Mouse (Mus musculus) CH12.LX (cell line): ENCODE results near the gene Dhcr24. TPM values are rescaled to one million over a fixed set of nuclear protein-coding genes. Genes with fewer than 3 reads are reported as not detected.

Source experiments
- DNase-seq: peaks from one replicate; pipeline ENCODE4 v3.0.0-alpha.2; 2013; ENCODE audit errors: extremely low read depth
- H3K27ac ChIP-seq: 2 replicates; pipeline ENCODE4 v1.5.1; 2012; ENCODE audit warnings: low read depth, mild to moderate bottlenecking, control low read depth, moderate library complexity; ENCODE audit not compliant: insufficient read depth
- H3K27me3 ChIP-seq: replicated peaks from 2 replicates; pipeline ENCODE3; 2012; ENCODE audit warnings: inconsistent platforms
- H3K36me3 ChIP-seq, 2 experiments: replicated peaks in 1 of 2; 2 replicates each; pipeline versions ENCODE3 to v1.6.1; 2012; ENCODE audit warnings: inconsistent platforms in 1 of 2, low read length in 1 of 2, mild to moderate bottlenecking in 1 of 2, mixed read lengths in 1 of 2, moderate library complexity in 1 of 2; ENCODE audit not compliant: control insufficient read depth in 1 of 2, insufficient read depth in 1 of 2
- H3K4me1 ChIP-seq, 2 experiments: 2 replicates each; pipeline ENCODE4 v1.6.1; 2012; ENCODE audit warnings: inconsistent platforms in 1 of 2, moderate library complexity in 1 of 2; ENCODE audit not compliant: insufficient read depth in 2 of 2, control insufficient read depth in 1 of 2
- H3K4me2 ChIP-seq: 2 replicates; pipeline ENCODE4 v1.6.1; 2012; ENCODE audit warnings: low read depth, mild to moderate bottlenecking, control low read depth; ENCODE audit not compliant: poor library complexity, insufficient read depth, severe bottlenecking
- H3K4me3 ChIP-seq, 3 experiments: fragments of 150-350 bp in 1 of 3; sonication (generic) in 1 of 3; replicated peaks in 1 of 3; 2 replicates each; pipeline versions ENCODE3 to v1.5.1; 2011 to 2012; ENCODE audit warnings: low read depth in 2 of 3, low read length in 2 of 3, mild to moderate bottlenecking in 2 of 3, moderate library complexity in 2 of 3, control low read depth in 1 of 3, improper control_type of control experiment in 1 of 3, inconsistent platforms in 1 of 3, mixed read lengths in 1 of 3; ENCODE audit not compliant: poor library complexity in 1 of 3
- H3K79me2 ChIP-seq: replicated peaks from 2 replicates; pipeline ENCODE4 v1.6.1; 2012; ENCODE audit warnings: mild to moderate bottlenecking, moderate library complexity; ENCODE audit not compliant: control insufficient read depth, poor library complexity, insufficient read depth, severe bottlenecking; ENCODE audit errors: extremely low read depth
- H3K9ac ChIP-seq: 2 replicates; pipeline ENCODE4 v1.6.1; 2012; ENCODE audit warnings: low read depth, mild to moderate bottlenecking, control low read depth, moderate library complexity; ENCODE audit not compliant: insufficient read depth
- H3K9me3 ChIP-seq: replicated peaks from 2 replicates; pipeline ENCODE3; 2012; ENCODE audit warnings: low read length, inconsistent platforms, mixed read lengths
- CHD2 ChIP-seq: IDR thresholded peaks from 2 replicates; pipeline ENCODE4 v1.6.1; 2011; ENCODE audit warnings: low read length, improper control_type of control experiment
- CTCF ChIP-seq, 2 experiments: IDR thresholded peaks in 1 of 2; conservative IDR thresholded peaks in 1 of 2; 2 replicates each; pipeline ENCODE4 v1.5.1; 2011 to 2012; ENCODE audit warnings: low read depth in 2 of 2, low read length in 2 of 2, improper control_type of control experiment in 1 of 2, inconsistent platforms in 1 of 2, mild to moderate bottlenecking in 1 of 2, moderate library complexity in 1 of 2
- EP300 ChIP-seq: IDR thresholded peaks from 2 replicates; pipeline ENCODE4 v1.6.1; 2011; ENCODE audit warnings: low read length, improper control_type of control experiment
- ETS1 ChIP-seq: conservative IDR thresholded peaks from 2 replicates; pipeline ENCODE4 v1.6.1; 2012; ENCODE audit warnings: low read depth, mild to moderate bottlenecking, inconsistent platforms, low read length, improper control_type of control experiment, moderate library complexity
- HCFC1 ChIP-seq: IDR thresholded peaks from 2 replicates; pipeline ENCODE4 v1.6.1; 2012; ENCODE audit warnings: low read depth, mild to moderate bottlenecking, inconsistent platforms, low read length, improper control_type of control experiment
- IRF4 ChIP-seq: IDR thresholded peaks from 2 replicates; pipeline ENCODE4 v1.6.1; 2014; ENCODE audit warnings: low read depth, mild to moderate bottlenecking, inconsistent platforms, low read length, improper control_type of control experiment
- JUND ChIP-seq: conservative IDR thresholded peaks from 2 replicates; pipeline ENCODE4 v1.6.1; 2011; ENCODE audit warnings: low read depth, low read length, improper control_type of control experiment
- KAT2A ChIP-seq: IDR thresholded peaks from 2 replicates; pipeline ENCODE4 v1.6.1; 2012; ENCODE audit warnings: low read length, improper control_type of control experiment, inconsistent platforms; ENCODE audit not compliant: insufficient replicate concordance
- MAFK ChIP-seq: IDR thresholded peaks from 2 replicates; pipeline ENCODE4 v1.6.1; 2011; ENCODE audit warnings: low read length, improper control_type of control experiment; ENCODE audit not compliant: insufficient replicate concordance
- MAZ ChIP-seq: IDR thresholded peaks from 2 replicates; pipeline ENCODE4 v1.6.1; 2012; ENCODE audit warnings: low read depth, mild to moderate bottlenecking, inconsistent platforms, low read length, improper control_type of control experiment, moderate library complexity
- MXI1 ChIP-seq: IDR thresholded peaks from 2 replicates; pipeline ENCODE4 v1.6.1; 2011; ENCODE audit warnings: mild to moderate bottlenecking, low read depth, low read length, improper control_type of control experiment
- MYC ChIP-seq: IDR thresholded peaks from 2 replicates; pipeline ENCODE4 v1.6.1; 2011; ENCODE audit warnings: low read depth, mild to moderate bottlenecking, improper control_type of control experiment, low read length
- NELFE ChIP-seq: IDR thresholded peaks from 2 replicates; pipeline ENCODE4 v1.6.1; 2011; ENCODE audit warnings: low read depth, low read length, improper control_type of control experiment
- NRF1 ChIP-seq: IDR thresholded peaks from 2 replicates; pipeline ENCODE4 v1.6.1; 2014; ENCODE audit warnings: low read depth, mild to moderate bottlenecking, inconsistent platforms, low read length, improper control_type of control experiment, moderate library complexity
- POLR2AphosphoS2 ChIP-seq: IDR thresholded peaks from 2 replicates; pipeline ENCODE4 v1.6.1; 2011; ENCODE audit warnings: low read depth, low read length, improper control_type of control experiment
- SIN3A ChIP-seq: IDR thresholded peaks from 2 replicates; pipeline ENCODE4 v1.6.1; 2012; ENCODE audit warnings: low read length, improper control_type of control experiment, inconsistent platforms
- UBTF ChIP-seq: IDR thresholded peaks from 2 replicates; pipeline ENCODE4 v1.6.1; 2012; ENCODE audit warnings: low read depth, mild to moderate bottlenecking, inconsistent platforms, low read length, improper control_type of control experiment, moderate library complexity
- USF2 ChIP-seq: conservative IDR thresholded peaks from 2 replicates; pipeline ENCODE4 v1.6.1; 2011; ENCODE audit warnings: low read depth, low read length, improper control_type of control experiment
- ZKSCAN1 ChIP-seq: IDR thresholded peaks from 2 replicates; pipeline ENCODE4 v1.6.1; 2012; ENCODE audit warnings: low read depth, inconsistent platforms, low read length, improper control_type of control experiment, borderline replicate concordance
- ZMIZ1 ChIP-seq: IDR thresholded peaks from 2 replicates; pipeline ENCODE4 v1.6.1; 2012; ENCODE audit warnings: low read depth, mild to moderate bottlenecking, inconsistent platforms, low read length, improper control_type of control experiment
- dilution Hi-C: fragments of 300-500 bp; cut with MboI; formaldehyde crosslinking; loops from 2 replicates; pipeline ENCODE4 v1.14.3; 2020; ENCODE audit warnings: low sequenced_read_pairs; ENCODE audit not compliant: extremely low pct_unique_long_range_greater_than_20kb, extremely low pct_ligation_motif_present
- in situ Hi-C: fragments of 300-500 bp; cut with MboI; formaldehyde crosslinking; loops from 3 replicates; pipeline ENCODE4 v1.14.3; 2019; ENCODE audit warnings: low sequenced_read_pairs, low pct_ligation_motif_present, low pct_unique_long_range_greater_than_20kb, mixed read lengths
- polyA plus RNA-seq: library from polyadenylated mRNA; unstranded; fragments of >175 nt; gene quantifications from 2 replicates; pipeline ENCODE4 v1.2.1, GENCODE M21; 2012; ENCODE audit warnings: low read depth; ENCODE audit not compliant: insufficient read length
- total RNA-seq, 2 experiments: library from RNA; depleted of rRNA; stranded (reverse); fragments of 300-350 nt in 1 of 2; fragments of >200 nt in 1 of 2; gene quantifications; 2 replicates each; pipeline ENCODE4 v1.2.3; 2012 to 2014

The Dhcr24 gene
- total and polyA plus RNA-seq, 3 experiments: 41.4 to 90.5 (median 46.9) TPM

GRCm38 (mm10) chr4:106534256-106534655, 26.6 kb upstream of the Dhcr24 start:
- Histone ChIP-seq H3K36me3 (no peaks in the 10 kb centered on the region), H3K27me3 (no peaks in the 10 kb centered on the region), H3K27ac (no peak overlapping the region), H3K4me1 (peaks cover 6 to 19% of the 10 kb centered on the region in 2 experiments), H3K9ac (no peak overlapping the region), H3K9me3 (no peaks in the 10 kb centered on the region), H3K79me2 (no peaks in the 10 kb centered on the region), H3K4me2 (no peak overlapping the region), H3K4me3 (no peak overlapping the region)
- no peak for TF ChIP-seq EP300
- no peak for TF ChIP-seq ZKSCAN1
- TF ChIP-seq UBTF: no peak
- TF ChIP-seq KAT2A: no peak
- TF ChIP-seq MXI1: no peak
- no peak for TF ChIP-seq HCFC1
- TF ChIP-seq NELFE: no peak
- no peak for TF ChIP-seq SIN3A
- TF ChIP-seq MAZ: no peak
- TF ChIP-seq MYC: no peak
- no peak for TF ChIP-seq ETS1
- no peak for TF ChIP-seq IRF4
- in situ Hi-C loops: loop anchor here (5.0 kb wide), 1 partner anchor 62 kb away; no protein-coding TSS in a partner anchor
- DNase-seq: no peak
- dilution Hi-C loops: no loop called here

GRCm38 (mm10) chr4:106539756-106540155, 21.1 kb upstream of the Dhcr24 start:
- no peak for TF ChIP-seq JUND
- TF ChIP-seq CHD2: no peak
- TF ChIP-seq UBTF: no peak
- no peak for DNase-seq
- H3K36me3 ChIP-seq: no peaks in the 10 kb centered on the region
- H3K4me2 ChIP-seq: no peak overlapping the region
- in situ Hi-C loops: no loop called here
- H3K27me3 ChIP-seq: peaks cover 5% of the 10 kb centered on the region
- H3K79me2 ChIP-seq: no peaks in the 10 kb centered on the region
- dilution Hi-C loops: no loop called here
- no peak overlapping the region for H3K27ac ChIP-seq
- H3K9me3 ChIP-seq: no peaks in the 10 kb centered on the region
- peaks cover 0 to 5% of the 10 kb centered on the region in 2 experiments; a peak in 2 of 4 replicates for H3K4me1 ChIP-seq
- H3K9ac ChIP-seq: no peak overlapping the region
- H3K4me3 ChIP-seq: no peak overlapping the region

GRCm38 (mm10) chr4:106541491-106541890, 19.3 kb upstream of the Dhcr24 start:
- Histone ChIP-seq H3K27ac (no peak overlapping the region), H3K79me2 (no peaks in the 10 kb centered on the region), H3K36me3 (no peaks in the 10 kb centered on the region), H3K9me3 (no peaks in the 10 kb centered on the region), H3K4me3 (no peak overlapping the region), H3K27me3 (peaks cover 5% of the 10 kb centered on the region), H3K4me2 (no peak overlapping the region), H3K9ac (no peak overlapping the region), H3K4me1 (peaks cover 5 to 8% of the 10 kb centered on the region in 2 experiments; a peak in 2 of 4 replicates)
- in situ Hi-C loops: no loop called here
- dilution Hi-C loops: no loop called here
- no peak for DNase-seq
- TF ChIP-seq MAFK (no peak), USF2 (no peak), POLR2AphosphoS2 (no peak), NRF1 (no peak), ZKSCAN1 (no peak), JUND (no peak), ZMIZ1 (no peak), CTCF (conservative IDR thresholded peaks at IDR 0.05 in 1 of 2, IDR thresholded peaks at IDR 0.05 in 1 of 2; ENCODE audit: low read depth in 2 of 2, low read length in 2 of 2) (no peak), MXI1 (no peak), MYC (no peak)
